In genomic region chr11:116099462-116099861, GRCm38 (mm10) we compare ENCODE assay signal across 15 mouse cellular contexts. TPM values are rescaled to one million over a fixed set of nuclear protein-coding genes. Genes with fewer than 3 reads are reported as not detected.
A peak's percentile ranks its signal among the peaks of the same experiment; 100 is the strongest.
DNase-seq lines count a peak whose midpoint lies in the region; ATAC-seq and TF ChIP-seq lines count a peak whose summit lies in the region.
"Had no signal": no experiment of that assay in that cellular context is flagged by ENCODE, and none has a peak within 500 bp of the region (broad histone marks: within the 10 kb centered on the region; RNA-seq: fewer than 3 reads in every experiment).

No protein-coding gene starts in this region.

- no peak for TF ChIP-seq POLR2A in heart, adult 2 months (IDR thresholded peaks at IDR 0.05; ENCODE audit: insufficient read depth, low read depth, low read length)

- no peak for TF ChIP-seq CTCF in heart, adult 2 months (IDR thresholded peaks at IDR 0.05)

- no peaks in the 10 kb centered on the region for H3K79me2 ChIP-seq in heart, adult 2 months (replicated peaks; ENCODE audit: control insufficient read depth, insufficient read depth, low read length)

- H3K4me3 ChIP-seq in heart, adult 2 months, result no peak overlapping the region
- peak overlapping the region; percentile 19 for H3K4me3 ChIP-seq in kidney, embryonic 16.5 days (ENCODE audit: low read length)
- no peak overlapping the region for H3K4me3 ChIP-seq in limb, embryonic 10.5 days
- H3K4me3 ChIP-seq in forebrain, embryonic 16.5 days (replicated peaks; ENCODE audit: low read length), result no peak overlapping the region
- H3K4me3 ChIP-seq: erythroblast, embryonic 14.5 days; neural tube, embryonic 12.5 days had no signal

- H3K9ac ChIP-seq in heart, adult 2 months (ENCODE audit: low read depth, low read length), result peak overlapping the region; percentile 36
- peak overlapping the region; percentile 58 for H3K9ac ChIP-seq in kidney, embryonic 16.5 days (replicated peaks; ENCODE audit: low read length)
- no peak overlapping the region for H3K9ac ChIP-seq in forebrain, embryonic 16.5 days (replicated peaks; ENCODE audit: low read depth, low read length)

- H3K4me1 ChIP-seq in heart, adult 2 months (ENCODE audit: control insufficient read depth, insufficient read depth, low read length), result peaks cover 49% of the 10 kb centered on the region
- peaks cover 58% of the 10 kb centered on the region for H3K4me1 ChIP-seq in kidney, embryonic 16.5 days (ENCODE audit: insufficient read depth, low read length)
- peaks cover 35% of the 10 kb centered on the region for H3K4me1 ChIP-seq in limb, embryonic 10.5 days
- peaks cover 20% of the 10 kb centered on the region for H3K4me1 ChIP-seq in forebrain, embryonic 16.5 days (replicated peaks; ENCODE audit: control insufficient read depth, insufficient read depth, low read length)

- peak overlapping the region; percentile 40 for H3K4me2 ChIP-seq in kidney, embryonic 16.5 days (replicated peaks; ENCODE audit: low read depth, low read length)
- H3K4me2 ChIP-seq in forebrain, embryonic 16.5 days (ENCODE audit: low read length), result no peak overlapping the region
- H3K4me2 ChIP-seq: neural tube, embryonic 12.5 days had no signal

- no peak for DNase-seq in heart, adult 2 months
- DNase-seq in heart, adult 9 months (ENCODE audit: low spot score in 2 of 2), result no peak
- DNase-seq in kidney, postnatal 10 days, result no peak
- peak; percentile 56 for DNase-seq in 416B (ENCODE audit: low read depth)
- DNase-seq in limb, embryonic 10.5 days (ENCODE audit: low spot score), result no peak
- DNase-seq: B cell, adult 2 months; cerebellum, adult 11-12 months; lung, postnatal 36 days; midbrain, embryonic 14.5 days; thymus, adult 18-20 months had no signal

- intact Hi-C loops in heart, adult 2 months (cut with DNase I), result no loop called here

- peaks cover 5% of the 10 kb centered on the region; the same call in 1 of the 2 replicates for H3K9me3 ChIP-seq in kidney, embryonic 16.5 days (ENCODE audit: low read length)
- no peaks in the 10 kb centered on the region for H3K9me3 ChIP-seq in limb, embryonic 10.5 days (replicated peaks)
- 0 out of 2 replicates have a peak, but pooled peaks cover 4% of the 10 kb centered on the region for H3K9me3 ChIP-seq in forebrain, embryonic 16.5 days (ENCODE audit: control insufficient read depth, low read length)

- WGBS in heart, adult 2 months, result 61% methylated on average over 6 of the region's 6 CpGs
- WGBS in kidney, embryonic 16.5 days, result 83% methylated on average over 6 of the region's 6 CpGs
- 96% methylated on average over 6 of the region's 6 CpGs for WGBS in limb, embryonic 10.5 days
- 93% methylated on average over 6 of the region's 6 CpGs for WGBS in forebrain, embryonic 16.5 days

- H3K27ac ChIP-seq in heart, adult 2 months, result peak overlapping the region; percentile 97
- peak overlapping the region; percentile 99 for H3K27ac ChIP-seq in kidney, embryonic 16.5 days (ENCODE audit: low read length)
- peak overlapping the region; percentile 5; the same call in 1 of the 2 replicates for H3K27ac ChIP-seq in limb, embryonic 10.5 days
- no peak overlapping the region for H3K27ac ChIP-seq in forebrain, embryonic 16.5 days (ENCODE audit: low read length)
- H3K27ac ChIP-seq: neural tube, embryonic 12.5 days had no signal

- peaks cover 23% of the 10 kb centered on the region for H3K36me3 ChIP-seq in heart, adult 2 months (ENCODE audit: control insufficient read depth, insufficient read depth, low read length)
- no peaks in the 10 kb centered on the region for H3K36me3 ChIP-seq in kidney, embryonic 16.5 days (ENCODE audit: insufficient read depth, low read length)
- no peaks in the 10 kb centered on the region for H3K36me3 ChIP-seq in limb, embryonic 10.5 days
- no peaks in the 10 kb centered on the region for H3K36me3 ChIP-seq in forebrain, embryonic 16.5 days (ENCODE audit: control insufficient read depth, insufficient read depth)
- H3K36me3 ChIP-seq: neural tube, embryonic 12.5 days had no signal

- ATAC-seq in kidney, embryonic 16.5 days (ENCODE audit: low FRiP score, low TSS enrichment), result no peak
- no peak for ATAC-seq in monocyte, adult 5-6 weeks (replicated peaks; ENCODE audit: insufficient number of reproducible peaks, low FRiP score, low TSS enrichment, poor library complexity, severe bottlenecking)
- ATAC-seq in forebrain, embryonic 16.5 days, result no peak

- H3K27me3 ChIP-seq in heart, adult 2 months (ENCODE audit: control insufficient read depth, insufficient read depth, low read length), result no peaks in the 10 kb centered on the region
- no peaks in the 10 kb centered on the region for H3K27me3 ChIP-seq in kidney, embryonic 16.5 days (ENCODE audit: insufficient read depth, low read length)
- H3K27me3 ChIP-seq in limb, embryonic 10.5 days (ENCODE audit: low read depth, poor library complexity, severe bottlenecking), result no peaks in the 10 kb centered on the region; the same call in 1 of the 2 replicates
- no peaks in the 10 kb centered on the region for H3K27me3 ChIP-seq in forebrain, embryonic 16.5 days (replicated peaks; ENCODE audit: control insufficient read depth, insufficient read depth, low read length)
- H3K27me3 ChIP-seq: neural tube, embryonic 12.5 days had no signal

- TF ChIP-seq EP300 in heart, adult 2 months (IDR thresholded peaks at IDR 0.05; ENCODE audit: insufficient read depth, low read depth, low read length), result no peak; the same call in 1 of the 2 replicates

RNA-seq across cellular contexts. Expression of gene Wbp2, which starts 12.7 kb away (rescaled TPM):
- total RNA-seq in heart, adult 2 months (2021), result 100 to 1,000 TPM in 1 of 2 experiments, 10 to 100 TPM in 1; 91.0 to 108 TPM
- polyA plus RNA-seq in heart, adult 2 months (2012; rRNA removed), result 151 and 176 TPM in 2 replicates
- polyA plus RNA-seq in kidney, embryonic 16.5 days (2015; fragmentation: Nextera tagmentation; extraction: Ambion mirVana), result 99.4 and 123 TPM in 2 replicates
- 54.8 and 56.9 TPM in 2 replicates for polyA plus RNA-seq in limb, embryonic 10.5 days (2016; fragmentation: Nextera tagmentation; extraction: Ambion mirVana)
- total RNA-seq in monocyte, adult 5-6 weeks (2017), result 59.0 to 73.8 TPM (median 62.7 TPM) in 3 replicates
- 162 and 163 TPM in 2 replicates for polyA plus RNA-seq in forebrain, embryonic 16.5 days (2015; fragmentation: Nextera tagmentation; extraction: Ambion mirVana)

RNA-seq across cellular contexts. Expression of gene Unc13d, which starts 21.7 kb away (rescaled TPM):
- total RNA-seq in heart, adult 2 months (2021), result 1 to 10 TPM in 1 of 2 experiments, under 1 TPM in 1; 0.55 to 1.5 TPM
- 1.1 and 1.7 TPM in 2 replicates for polyA plus RNA-seq in heart, adult 2 months (2012; rRNA removed)
- polyA plus RNA-seq in kidney, embryonic 16.5 days (2015; fragmentation: Nextera tagmentation; extraction: Ambion mirVana), result 1.00 and 1.4 TPM in 2 replicates
- polyA plus RNA-seq in limb, embryonic 10.5 days (2016; fragmentation: Nextera tagmentation; extraction: Ambion mirVana), result 2.4 and 3.7 TPM in 2 replicates
- 27.7 to 53.1 TPM (median 29.1 TPM) in 3 replicates for total RNA-seq in monocyte, adult 5-6 weeks (2017)
- polyA plus RNA-seq in forebrain, embryonic 16.5 days (2015; fragmentation: Nextera tagmentation; extraction: Ambion mirVana), result 0.60 and 0.62 TPM in 2 replicates

RNA-seq across cellular contexts. Expression of gene Trim47, which starts 27.5 kb away (rescaled TPM):
- 10 to 100 TPM; 23.1 to 28.2 TPM for total RNA-seq in heart, adult 2 months (2021)
- polyA plus RNA-seq in heart, adult 2 months (2012; rRNA removed), result 23.7 and 29.5 TPM in 2 replicates
- 23.9 and 31.2 TPM in 2 replicates for polyA plus RNA-seq in kidney, embryonic 16.5 days (2015; fragmentation: Nextera tagmentation; extraction: Ambion mirVana)
- 3.2 and 4.9 TPM in 2 replicates for polyA plus RNA-seq in limb, embryonic 10.5 days (2016; fragmentation: Nextera tagmentation; extraction: Ambion mirVana)
- not detected in 3 replicates for total RNA-seq in monocyte, adult 5-6 weeks (2017)
- polyA plus RNA-seq in forebrain, embryonic 16.5 days (2015; fragmentation: Nextera tagmentation; extraction: Ambion mirVana), result 6.6 and 8.7 TPM in 2 replicates

RNA-seq across cellular contexts. Expression of gene Trim65, which starts 31.5 kb away (rescaled TPM):
- total RNA-seq in heart, adult 2 months (2021), result 1 to 10 TPM; 6.1 to 8.6 TPM
- polyA plus RNA-seq in heart, adult 2 months (2012; rRNA removed), result 8.8 and 10.8 TPM in 2 replicates
- polyA plus RNA-seq in kidney, embryonic 16.5 days (2015; fragmentation: Nextera tagmentation; extraction: Ambion mirVana), result 4.9 and 6.3 TPM in 2 replicates
- polyA plus RNA-seq in limb, embryonic 10.5 days (2016; fragmentation: Nextera tagmentation; extraction: Ambion mirVana), result 1.9 and 2.1 TPM in 2 replicates
- 13.9 to 23.1 TPM (median 20.1 TPM) in 3 replicates for total RNA-seq in monocyte, adult 5-6 weeks (2017)
- 2.0 TPM in 2 replicates for polyA plus RNA-seq in forebrain, embryonic 16.5 days (2015; fragmentation: Nextera tagmentation; extraction: Ambion mirVana)

RNA-seq across cellular contexts. Expression of gene Mrpl38, which starts 39.2 kb away (rescaled TPM):
- 10 to 100 TPM; 56.8 to 59.7 TPM for total RNA-seq in heart, adult 2 months (2021)
- 42.1 and 55.5 TPM in 2 replicates for polyA plus RNA-seq in heart, adult 2 months (2012; rRNA removed)
- polyA plus RNA-seq in kidney, embryonic 16.5 days (2015; fragmentation: Nextera tagmentation; extraction: Ambion mirVana), result 119 and 120 TPM in 2 replicates
- 116 and 118 TPM in 2 replicates for polyA plus RNA-seq in limb, embryonic 10.5 days (2016; fragmentation: Nextera tagmentation; extraction: Ambion mirVana)
- total RNA-seq in monocyte, adult 5-6 weeks (2017), result 10.7 to 28.4 TPM (median 15.3 TPM) in 3 replicates
- polyA plus RNA-seq in forebrain, embryonic 16.5 days (2015; fragmentation: Nextera tagmentation; extraction: Ambion mirVana), result 65.3 and 75.2 TPM in 2 replicates
